Mouse (Mus musculus) ovary, adult 18-20 months (tissue): ENCODE measurements around the gene Frmd4b.
A peak's percentile ranks its signal among the peaks of the same experiment; 100 is the strongest.

ENCODE experiments used
- DNase-seq: peaks from one replicate; pipeline ENCODE4 v3.0.0; 2022; ENCODE audit warnings: low spot score, mixed read lengths

Gene Frmd4b

DNA sequence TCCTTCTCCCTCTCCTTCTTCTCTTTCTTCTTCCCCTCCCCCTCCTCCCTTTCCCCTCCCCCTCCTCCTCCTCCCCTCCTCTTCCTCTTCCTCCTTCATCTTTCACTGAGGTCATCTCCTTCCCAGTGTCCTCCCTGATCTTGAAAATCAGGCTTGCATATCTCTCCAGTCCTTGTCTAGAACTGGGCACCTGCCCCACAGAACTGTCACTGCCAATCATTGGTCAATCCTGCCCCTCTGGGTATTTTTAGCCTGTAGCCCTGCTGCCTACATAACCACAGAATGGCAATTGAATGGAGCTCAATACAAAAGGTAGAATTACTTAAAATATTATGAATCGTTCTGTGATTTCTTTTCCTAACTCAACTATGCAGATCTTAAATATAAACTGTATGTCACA is 358.9 kb downstream of the Frmd4b start:
- no peak for DNase-seq

DNA sequence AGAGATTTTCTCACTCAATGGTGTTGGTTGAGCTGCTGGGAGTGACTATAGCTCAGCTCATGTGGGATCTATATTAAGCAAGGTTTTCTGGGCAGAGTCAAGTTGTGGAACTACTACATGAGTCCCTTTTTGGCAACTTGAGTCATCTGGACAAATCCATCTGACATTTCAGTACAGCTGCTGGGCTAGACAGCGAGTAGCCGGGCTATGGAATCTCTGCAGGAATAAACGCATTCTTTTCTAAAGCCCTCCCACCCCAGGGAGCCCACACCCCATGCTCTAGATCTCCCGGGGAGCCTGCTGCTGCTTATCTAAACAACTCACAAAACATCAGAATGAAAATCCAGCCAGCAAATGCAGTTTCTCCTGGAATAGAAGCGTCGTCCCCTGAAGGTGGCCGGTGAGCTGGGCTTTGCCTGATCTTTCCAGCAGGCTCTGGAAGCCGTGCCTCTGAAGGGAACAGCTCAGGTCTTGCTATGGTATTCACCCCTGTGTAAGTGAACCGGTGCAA is 364.6 kb downstream of the Frmd4b start, which contains the start of gene Lmod3:
TSS of gene Lmod3 (minus strand) at position 49 of the 511 bp plus-strand sequence.
- DNase-seq, result no peak

GRCm38 (mm10) chr6:97252086-97252485 is 365.3 kb downstream of the Frmd4b start:
- DNase-seq, result no peak

- peak; percentile 19 for DNase-seq
Measured at GRCm38 (mm10) chr6:97250966-97251365, 366.4 kb downstream of the Frmd4b start.

DNA sequence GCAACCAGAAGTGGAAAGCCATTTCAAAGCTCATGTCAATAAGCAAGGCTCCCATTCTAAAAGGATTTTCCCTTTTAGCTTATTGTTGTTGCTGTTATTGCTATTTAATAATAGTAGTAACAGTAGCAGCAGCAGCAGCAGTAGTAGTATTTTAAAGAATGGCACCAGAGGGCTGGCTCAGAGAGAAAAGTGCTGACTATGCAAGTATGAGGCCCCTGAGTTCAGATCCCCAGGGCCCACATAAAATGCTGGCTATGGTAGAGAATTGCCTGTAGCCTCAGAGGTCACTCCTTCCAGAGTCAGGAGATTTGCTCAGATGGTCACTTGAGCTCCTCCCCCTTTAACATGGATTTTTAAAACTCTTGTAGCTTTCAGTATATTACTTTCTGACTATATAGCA is 372.1 kb downstream of the Frmd4b start:
- no peak for DNase-seq

DNA sequence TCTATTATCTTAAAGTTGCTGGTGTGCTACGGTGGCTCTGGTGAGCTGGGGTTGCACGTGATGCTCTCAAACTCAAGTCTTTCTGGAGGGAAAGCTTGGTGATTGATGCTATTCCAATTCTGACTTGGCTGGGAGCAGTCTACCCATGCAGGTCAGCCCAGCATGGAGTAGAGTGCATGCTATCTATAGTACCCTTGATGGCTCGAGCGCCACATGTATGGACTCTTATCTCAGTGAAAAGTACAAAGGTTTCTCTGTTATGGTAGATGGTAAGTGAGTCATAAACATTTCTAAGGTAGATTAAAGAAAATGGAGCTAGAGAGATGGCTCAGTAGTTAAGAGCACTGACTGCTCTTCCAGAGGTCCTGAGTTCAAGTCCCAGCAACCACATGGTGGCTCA is 374.8 kb downstream of the Frmd4b start:
- DNase-seq, result no peak

GRCm38 (mm10) chr6:97240092-97240491 is 377.2 kb downstream of the Frmd4b start:
- no peak for DNase-seq

DNA sequence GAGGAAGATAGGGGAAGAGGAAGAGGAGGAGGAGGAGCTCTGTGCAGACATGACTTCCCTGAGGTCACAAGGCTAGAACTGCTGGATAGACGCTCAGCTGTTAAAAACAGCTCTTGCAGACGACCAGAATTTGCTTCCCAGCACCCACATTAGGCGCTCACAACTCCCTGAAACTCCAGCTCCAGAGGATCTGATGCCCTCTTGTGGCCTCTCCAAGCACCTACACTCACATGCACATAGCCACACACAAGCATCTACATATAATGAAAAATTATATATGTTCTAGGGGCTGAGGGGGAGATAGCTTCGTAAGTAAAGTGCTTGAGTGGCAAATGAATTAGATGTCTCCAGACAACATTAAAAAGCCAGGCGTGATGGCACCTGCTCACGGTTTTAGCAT is 378.0 kb downstream of the Frmd4b start:
- DNase-seq, result no peak
